Mouse (Mus musculus) retina, embryonic 14.5 days (tissue): ENCODE data around the gene Skor1.

ENCODE experiments used
- DNase-seq: peaks from one replicate; pipeline ENCODE4 v3.0.0-alpha.2; 2015; ENCODE audit warnings: low spot score

The Skor1 gene

GRCm38 (mm10) chr9:63091101-63091921 is 57.5 kb downstream of the Skor1 start:
- DNase-seq, result peak; percentile 18

- DNase-seq, result no peak
Measured at GRCm38 (mm10) chr9:63089141-63089540, 59.6 kb downstream of the Skor1 start.
